Mouse (Mus musculus): ENCODE results near the gene Clic5. TPM values are rescaled to one million over a fixed set of nuclear protein-coding genes. Genes with fewer than 3 reads are reported as not detected.
A peak's percentile ranks its signal among the peaks of the same experiment; 100 is the strongest.

Gene Clic5
- polyA plus RNA-seq, 1 experiment from 2014 or later, result 0.33 TPM

GRCm38 (mm10) chr17:44208900-44209299 is 20.5 kb downstream of the Clic5 start:
- no peaks in the 10 kb centered on the region for H3K36me3 ChIP-seq (ENCODE audit: control insufficient read depth, insufficient read depth, low read length)
- H3K4me3 ChIP-seq (ENCODE audit: low read depth, low read length), result no peak overlapping the region
- H3K27me3 ChIP-seq (ENCODE audit: control insufficient read depth, insufficient read depth, low read depth, low read length), result no peaks in the 10 kb centered on the region
- WGBS, result 84% methylated on average over 4 of the region's 4 CpGs
- no peak overlapping the region for H3K9ac ChIP-seq (ENCODE audit: low read depth, low read length)
- no peak for ATAC-seq
- H3K4me2 ChIP-seq (ENCODE audit: low read length), result no peak overlapping the region
- H3K27ac ChIP-seq (ENCODE audit: low read length), result no peak overlapping the region
- H3K9me3 ChIP-seq (replicated peaks; ENCODE audit: control insufficient read depth, low read length, poor library complexity, severe bottlenecking), result no peaks in the 10 kb centered on the region
- H3K4me1 ChIP-seq (ENCODE audit: control insufficient read depth, insufficient read depth, low read length), result no peaks in the 10 kb centered on the region

- Histone ChIP-seq H3K36me3 (ENCODE audit: control insufficient read depth, insufficient read depth, low read length) (no peaks in the 10 kb centered on the region), H3K9me3 (replicated peaks; ENCODE audit: control insufficient read depth, low read length, poor library complexity, severe bottlenecking) (no peaks in the 10 kb centered on the region), H3K27me3 (ENCODE audit: control insufficient read depth, insufficient read depth, low read depth, low read length) (no peaks in the 10 kb centered on the region), H3K27ac (ENCODE audit: low read length) (no peak overlapping the region), H3K4me2 (ENCODE audit: low read length) (no peak overlapping the region), H3K4me1 (ENCODE audit: control insufficient read depth, insufficient read depth, low read length) (no peaks in the 10 kb centered on the region), H3K9ac (ENCODE audit: low read depth, low read length) (no peak overlapping the region), H3K4me3 (ENCODE audit: low read depth, low read length) (no peak overlapping the region)
- ATAC-seq, result no peak
- WGBS, result 89% methylated on average over 5 of the region's 5 CpGs
These were observed 24.7 kb downstream of the Clic5 start for GRCm38 (mm10) chr17:44212960-44213619.

- WGBS, result 87% methylated on average over 9 of the region's 9 CpGs
- no peak overlapping the region for H3K4me2 ChIP-seq (ENCODE audit: low read length)
- H3K36me3 ChIP-seq (ENCODE audit: control insufficient read depth, insufficient read depth, low read length), result no peaks in the 10 kb centered on the region
- no peaks in the 10 kb centered on the region for H3K4me1 ChIP-seq (ENCODE audit: control insufficient read depth, insufficient read depth, low read length)
- H3K4me3 ChIP-seq (ENCODE audit: low read depth, low read length), result no peak overlapping the region
- no peaks in the 10 kb centered on the region for H3K27me3 ChIP-seq (ENCODE audit: control insufficient read depth, insufficient read depth, low read depth, low read length)
- no peak overlapping the region for H3K27ac ChIP-seq (ENCODE audit: low read length)
- no peak overlapping the region for H3K9ac ChIP-seq (ENCODE audit: low read depth, low read length)
- no peak for ATAC-seq
- no peaks in the 10 kb centered on the region for H3K9me3 ChIP-seq (replicated peaks; ENCODE audit: control insufficient read depth, low read length, poor library complexity, severe bottlenecking)
These were observed 26.9 kb downstream of the Clic5 start for GRCm38 (mm10) chr17:44215196-44215799.

DNA sequence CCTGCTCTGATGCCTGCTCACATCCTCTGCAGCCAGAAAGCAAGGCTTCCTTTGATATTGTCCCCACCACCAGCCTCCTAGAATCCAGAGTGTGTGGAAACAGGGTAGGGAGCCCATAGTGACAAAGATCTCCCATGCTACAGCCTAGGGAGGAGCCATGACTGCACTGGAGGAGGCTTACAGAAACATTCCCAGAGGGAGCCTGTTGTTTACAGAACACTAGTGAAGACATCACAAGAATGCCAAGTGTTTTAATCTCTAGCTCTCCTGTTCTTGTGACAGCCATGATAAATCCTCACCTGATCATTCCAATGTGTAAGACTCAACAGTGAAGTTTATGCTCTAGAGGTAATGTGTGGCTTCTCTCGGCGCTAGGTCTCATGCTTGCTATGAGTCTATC is 28.8 kb downstream of the Clic5 start:
- WGBS, result 93% methylated on average over 2 of the region's 2 CpGs
- no peak overlapping the region for H3K4me2 ChIP-seq (ENCODE audit: low read length)
- H3K27me3 ChIP-seq (ENCODE audit: control insufficient read depth, insufficient read depth, low read depth, low read length), result no peaks in the 10 kb centered on the region
- no peak overlapping the region for H3K9ac ChIP-seq (ENCODE audit: low read depth, low read length)
- no peak overlapping the region for H3K27ac ChIP-seq (ENCODE audit: low read length)
- no peak for ATAC-seq
- no peaks in the 10 kb centered on the region for H3K36me3 ChIP-seq (ENCODE audit: control insufficient read depth, insufficient read depth, low read length)
- H3K4me3 ChIP-seq (ENCODE audit: low read depth, low read length), result no peak overlapping the region
- H3K4me1 ChIP-seq (ENCODE audit: control insufficient read depth, insufficient read depth, low read length), result no peaks in the 10 kb centered on the region
- no peaks in the 10 kb centered on the region for H3K9me3 ChIP-seq (replicated peaks; ENCODE audit: control insufficient read depth, low read length, poor library complexity, severe bottlenecking)

GRCm38 (mm10) chr17:44219943-44220342 is 31.6 kb downstream of the Clic5 start:
- H3K4me2 ChIP-seq (ENCODE audit: low read length), result no peak overlapping the region
- H3K9me3 ChIP-seq (replicated peaks; ENCODE audit: control insufficient read depth, low read length, poor library complexity, severe bottlenecking), result no peaks in the 10 kb centered on the region
- no peak overlapping the region for H3K4me3 ChIP-seq (ENCODE audit: low read depth, low read length)
- 67% methylated on average over 2 of the region's 2 CpGs for WGBS
- no peaks in the 10 kb centered on the region for H3K27me3 ChIP-seq (ENCODE audit: control insufficient read depth, insufficient read depth, low read depth, low read length)
- H3K27ac ChIP-seq (ENCODE audit: low read length), result no peak overlapping the region
- no peaks in the 10 kb centered on the region for H3K36me3 ChIP-seq (ENCODE audit: control insufficient read depth, insufficient read depth, low read length)
- H3K9ac ChIP-seq (ENCODE audit: low read depth, low read length), result no peak overlapping the region
- H3K4me1 ChIP-seq (ENCODE audit: control insufficient read depth, insufficient read depth, low read length), result no peaks in the 10 kb centered on the region
- ATAC-seq, result no peak

DNA sequence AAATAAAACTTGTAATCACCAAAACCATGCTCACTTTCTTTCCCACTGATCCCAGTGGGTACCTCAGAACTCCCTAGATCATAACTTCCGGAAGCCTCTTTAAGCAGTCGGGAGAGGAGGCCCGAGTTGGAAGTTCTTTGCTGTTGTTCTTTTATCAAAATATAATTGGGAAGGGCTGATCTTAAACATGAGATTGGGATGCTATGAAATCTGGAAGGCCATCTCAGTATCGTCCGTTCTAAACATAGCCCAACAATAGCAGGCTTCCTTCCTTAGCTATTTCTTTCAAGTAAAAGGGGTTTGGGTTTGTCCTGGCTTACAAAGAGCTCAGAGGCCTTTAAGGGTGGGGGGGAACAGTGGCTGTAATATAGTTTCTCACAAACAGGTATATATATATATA is 40.0 kb downstream of the Clic5 start:
- Histone ChIP-seq H3K27me3 (ENCODE audit: control insufficient read depth, insufficient read depth, low read depth, low read length) (no peaks in the 10 kb centered on the region), H3K4me3 (ENCODE audit: low read depth, low read length) (no peak overlapping the region), H3K27ac (ENCODE audit: low read length) (no peak overlapping the region), H3K9ac (ENCODE audit: low read depth, low read length) (no peak overlapping the region), H3K36me3 (ENCODE audit: control insufficient read depth, insufficient read depth, low read length) (no peaks in the 10 kb centered on the region), H3K9me3 (replicated peaks; ENCODE audit: control insufficient read depth, low read length, poor library complexity, severe bottlenecking) (no peaks in the 10 kb centered on the region), H3K4me2 (ENCODE audit: low read length) (no peak overlapping the region), H3K4me1 (ENCODE audit: control insufficient read depth, insufficient read depth, low read length) (no peaks in the 10 kb centered on the region)
- 91% methylated on average over 5 of the region's 5 CpGs for WGBS
- no peak for ATAC-seq

DNA sequence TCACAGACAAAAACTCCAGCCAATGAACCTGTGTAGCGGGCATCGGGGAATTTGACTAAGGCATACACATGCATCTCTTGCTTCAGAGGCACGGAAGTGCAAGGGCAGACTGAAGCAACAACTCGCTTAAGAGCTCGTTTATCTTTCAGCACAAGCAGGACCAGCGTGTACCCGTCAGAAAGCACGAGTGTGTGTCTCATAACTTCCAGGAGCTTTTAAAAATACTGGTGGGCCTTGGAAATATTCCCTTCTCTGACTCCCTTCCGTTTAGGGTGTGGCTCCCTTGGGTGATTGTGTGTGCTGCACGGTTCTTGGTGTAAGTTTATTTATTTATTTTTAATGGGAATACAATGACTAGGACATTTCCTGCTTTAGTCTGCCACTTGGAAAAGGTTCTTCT is 41.7 kb downstream of the Clic5 start:
- Histone ChIP-seq H3K36me3 (ENCODE audit: control insufficient read depth, insufficient read depth, low read length) (no peaks in the 10 kb centered on the region), H3K9ac (ENCODE audit: low read depth, low read length) (no peak overlapping the region), H3K9me3 (replicated peaks; ENCODE audit: control insufficient read depth, low read length, poor library complexity, severe bottlenecking) (no peaks in the 10 kb centered on the region), H3K27ac (ENCODE audit: low read length) (no peak overlapping the region), H3K4me1 (ENCODE audit: control insufficient read depth, insufficient read depth, low read length) (no peaks in the 10 kb centered on the region), H3K4me2 (ENCODE audit: low read length) (no peak overlapping the region), H3K27me3 (ENCODE audit: control insufficient read depth, insufficient read depth, low read depth, low read length) (no peaks in the 10 kb centered on the region), H3K4me3 (ENCODE audit: low read depth, low read length) (no peak overlapping the region)
- WGBS, result 82% methylated on average over 10 of the region's 10 CpGs
- no peak for ATAC-seq

DNA sequence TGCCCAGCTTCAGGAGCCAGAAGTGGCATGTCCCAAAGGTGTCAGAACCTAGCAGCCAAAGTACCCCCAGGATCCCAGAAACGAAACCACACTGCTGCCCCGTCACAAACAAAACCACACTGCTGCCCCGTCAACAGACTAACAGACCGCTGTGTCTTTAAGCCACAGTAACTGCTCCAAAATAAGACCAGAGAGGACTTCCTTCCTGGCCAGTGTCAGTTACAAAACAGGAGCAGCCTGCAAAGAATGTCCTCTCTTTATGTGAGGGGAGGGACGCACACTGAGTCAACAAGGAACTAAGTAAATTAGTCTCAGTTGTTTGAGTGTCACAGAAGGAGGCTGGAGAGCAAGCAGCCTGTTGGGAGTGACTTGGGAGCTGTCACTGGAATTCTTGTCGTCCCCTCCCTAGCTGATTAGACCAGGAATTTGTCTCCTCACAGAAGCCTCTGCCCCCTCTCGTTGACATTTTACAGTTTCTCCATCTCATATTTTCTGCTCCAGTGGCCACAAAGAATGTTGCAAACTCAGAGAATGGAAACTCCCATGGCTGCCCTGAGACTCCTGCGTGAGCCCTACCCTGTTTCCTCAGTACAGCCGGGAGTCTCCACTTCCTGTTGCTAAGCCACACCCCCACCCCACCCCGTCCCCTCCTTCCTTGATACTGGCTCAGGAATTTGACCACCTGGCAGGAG is 50.8 kb downstream of the Clic5 start:
- Histone ChIP-seq H3K36me3 (ENCODE audit: control insufficient read depth, insufficient read depth, low read length) (no peaks in the 10 kb centered on the region), H3K4me2 (ENCODE audit: low read length) (0 out of 2 replicates have a peak overlapping the region, but pooled peaks have one; percentile 7), H3K4me1 (ENCODE audit: control insufficient read depth, insufficient read depth, low read length) (no peaks in the 10 kb centered on the region), H3K9me3 (replicated peaks; ENCODE audit: control insufficient read depth, low read length, poor library complexity, severe bottlenecking) (0 out of 2 replicates have a peak, but pooled peaks cover 3% of the 10 kb centered on the region), H3K9ac (ENCODE audit: low read depth, low read length) (no peak overlapping the region), H3K27ac (ENCODE audit: low read length) (no peak overlapping the region), H3K4me3 (ENCODE audit: low read depth, low read length) (no peak overlapping the region), H3K27me3 (ENCODE audit: control insufficient read depth, insufficient read depth, low read depth, low read length) (no peaks in the 10 kb centered on the region)
- WGBS, result 14% methylated on average over 10 of the region's 10 CpGs
- ATAC-seq, result no peak

DNA sequence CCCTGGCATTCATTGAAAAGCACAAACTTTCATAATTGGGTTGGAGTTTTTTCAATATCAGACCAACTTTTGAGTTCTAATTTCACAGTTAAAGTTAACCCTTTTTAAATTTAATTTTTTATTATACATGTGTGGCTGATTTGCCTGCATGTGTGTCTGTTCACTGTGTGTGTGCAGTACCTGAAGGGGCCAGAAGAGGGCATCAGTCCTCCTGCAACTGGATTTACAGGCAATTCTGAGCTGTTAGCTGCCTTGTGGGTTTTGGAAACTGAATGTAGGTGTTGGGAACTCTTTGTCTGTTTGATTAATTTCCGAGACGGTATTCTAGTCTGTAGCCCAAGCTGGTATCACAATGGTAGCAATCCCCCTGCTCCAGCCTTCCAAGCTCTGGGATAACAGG is 52.4 kb downstream of the Clic5 start:
- Histone ChIP-seq H3K27me3 (ENCODE audit: control insufficient read depth, insufficient read depth, low read depth, low read length) (no peaks in the 10 kb centered on the region), H3K4me2 (ENCODE audit: low read length) (no peak overlapping the region), H3K9me3 (replicated peaks; ENCODE audit: control insufficient read depth, low read length, poor library complexity, severe bottlenecking) (0 out of 2 replicates have a peak, but pooled peaks cover 3% of the 10 kb centered on the region), H3K4me1 (ENCODE audit: control insufficient read depth, insufficient read depth, low read length) (no peaks in the 10 kb centered on the region; the same call in 1 of the 2 replicates), H3K4me3 (ENCODE audit: low read depth, low read length) (no peak overlapping the region), H3K9ac (ENCODE audit: low read depth, low read length) (no peak overlapping the region), H3K36me3 (ENCODE audit: control insufficient read depth, insufficient read depth, low read length) (no peaks in the 10 kb centered on the region), H3K27ac (ENCODE audit: low read length) (no peak overlapping the region)
- ATAC-seq, result no peak
- WGBS, result 97% methylated on average over 2 of the region's 2 CpGs
